Mouse (Mus musculus): ENCODE data around the gene Lman2l.

DNA sequence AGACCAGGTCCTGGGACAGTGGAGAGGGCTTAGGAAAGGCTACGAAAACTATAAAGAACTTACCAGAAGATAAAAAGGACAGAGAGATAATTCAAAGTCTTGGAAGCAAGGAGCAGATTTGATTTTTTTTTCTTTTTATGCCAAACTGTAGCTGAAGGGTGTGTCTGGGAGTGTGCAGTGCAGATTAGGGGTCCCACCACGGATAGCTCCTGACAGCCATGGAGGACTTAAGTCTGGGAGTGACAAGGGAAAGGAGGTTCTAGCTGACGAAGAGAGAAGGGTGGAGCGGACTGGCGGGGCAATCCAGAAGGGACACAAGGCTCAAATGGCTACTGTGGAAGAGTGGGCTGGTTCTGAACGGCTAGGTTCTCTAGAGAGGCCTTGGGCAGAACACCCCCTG, 66.2 kb downstream of the Lman2l start:
- TF ChIP-seq POLR2A (IDR thresholded peaks at IDR 0.05; ENCODE audit: insufficient read depth, low read depth, low read length) = no peak
- no peak for TF ChIP-seq CTCF (IDR thresholded peaks at IDR 0.05)
- no peak for TF ChIP-seq EP300 (IDR thresholded peaks at IDR 0.05; ENCODE audit: insufficient read depth, low read depth, low read length)
